Mouse (Mus musculus) liver (tissue): ENCODE results near the gene Bex2.
"Not testable (repeated sequence)": the region's sequence is repeated elsewhere in the genome, so short reads cannot be mapped to it uniquely, and the experiment has no call there.

Source experiments
- DNase-seq: peaks from one replicate; pipeline ENCODE4 v3.0.0-alpha.2; 2020; ENCODE audit warnings: mixed read lengths

Gene Bex2

DNA sequence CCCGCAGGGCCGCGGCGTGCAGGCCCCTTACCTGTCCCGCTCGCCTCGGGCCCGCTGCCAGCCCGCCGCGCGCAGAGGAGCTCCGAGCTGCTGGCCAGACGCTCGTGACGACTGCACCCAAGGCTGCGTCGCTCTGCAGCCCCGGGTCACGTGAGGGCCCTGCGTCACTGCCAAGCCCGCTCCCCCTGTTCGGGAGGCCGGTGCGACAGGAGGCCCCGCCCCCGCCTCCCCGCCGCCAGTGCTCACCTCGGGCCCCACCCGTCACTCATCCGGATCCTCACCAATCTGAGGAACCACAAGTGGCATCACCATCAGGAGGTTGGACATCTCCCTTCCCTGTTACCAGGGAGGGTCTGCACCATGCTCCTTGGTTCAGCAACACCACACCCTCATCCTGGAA is at the start of gene Bex2:
Gene Bex2, minus strand, starts transcription at position 217 of the 400 bp plus-strand sequence.
- not testable (repeated sequence) for DNase-seq

GRCm38 (mm10) chrX:136115419-136115961 is 47.5 kb upstream of the Bex2 start:
- DNase-seq, result peak; percentile 29

- no peak for DNase-seq
Measured at GRCm38 (mm10) chrX:136115015-136115414, 47.0 kb upstream of the Bex2 start.

GRCm38 (mm10) chrX:136107942-136108341 is 39.9 kb upstream of the Bex2 start:
- DNase-seq, result peak; percentile 12

- DNase-seq, result no peak
Measured at GRCm38 (mm10) chrX:136104724-136105088, 36.7 kb upstream of the Bex2 start.

- DNase-seq, result no peak
Measured at GRCm38 (mm10) chrX:136104046-136104723, 36.1 kb upstream of the Bex2 start.

DNA sequence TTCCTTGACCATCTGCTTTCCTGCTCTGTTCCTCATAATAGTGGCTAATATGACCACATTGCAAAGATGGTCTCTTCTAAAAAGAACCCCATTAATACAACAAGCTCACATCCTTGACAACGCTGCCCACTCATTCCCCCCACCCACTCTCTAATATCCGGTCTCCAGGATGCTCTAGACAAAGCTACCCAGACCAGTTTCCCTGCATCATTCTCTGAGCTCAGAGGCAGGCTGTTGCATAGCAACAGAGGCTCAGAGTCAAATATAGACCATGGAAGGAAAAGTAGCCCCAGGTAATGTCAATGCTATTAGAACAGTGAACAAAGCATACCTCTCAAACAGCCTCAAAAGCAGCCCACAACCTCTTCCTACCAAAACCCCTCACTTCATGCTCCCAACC is 26.4 kb upstream of the Bex2 start:
- no peak for DNase-seq

DNA sequence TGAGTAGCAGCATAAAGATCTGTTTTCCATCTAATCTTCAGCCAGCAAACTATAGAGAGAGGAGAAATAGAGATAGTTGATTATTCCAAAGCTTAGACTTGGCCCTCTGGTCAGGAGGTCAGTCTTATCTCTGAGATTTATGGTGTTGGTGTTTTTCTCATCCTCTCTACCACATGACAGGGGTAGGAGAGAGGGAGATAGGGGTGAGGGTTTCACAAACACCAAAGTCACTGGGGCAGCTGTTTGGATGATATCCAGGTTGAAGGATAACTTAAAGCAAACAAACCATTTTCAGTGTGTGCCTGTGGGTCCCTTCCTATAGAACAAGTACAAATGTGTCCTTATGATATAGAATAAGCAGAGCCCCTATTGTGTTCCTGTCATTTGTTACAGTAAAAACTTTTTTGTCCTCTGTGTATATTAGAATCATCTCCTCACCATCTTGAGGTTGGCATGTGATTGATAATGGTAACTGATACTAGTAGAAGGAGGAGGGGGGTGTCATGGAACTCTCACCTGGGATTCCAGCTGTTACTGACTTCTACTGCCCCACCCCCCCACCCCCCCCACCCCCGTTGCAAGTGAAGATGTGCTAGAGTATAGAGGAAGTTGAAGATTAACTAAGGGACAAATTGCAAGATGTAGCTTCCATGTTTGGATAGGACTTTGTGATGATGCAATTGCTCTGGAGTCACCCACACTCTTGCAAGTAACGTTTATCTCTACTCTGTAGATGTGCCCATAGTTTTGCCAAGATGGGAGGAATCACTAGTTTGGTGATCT is 24.7 kb upstream of the Bex2 start:
- no peak for DNase-seq

DNA sequence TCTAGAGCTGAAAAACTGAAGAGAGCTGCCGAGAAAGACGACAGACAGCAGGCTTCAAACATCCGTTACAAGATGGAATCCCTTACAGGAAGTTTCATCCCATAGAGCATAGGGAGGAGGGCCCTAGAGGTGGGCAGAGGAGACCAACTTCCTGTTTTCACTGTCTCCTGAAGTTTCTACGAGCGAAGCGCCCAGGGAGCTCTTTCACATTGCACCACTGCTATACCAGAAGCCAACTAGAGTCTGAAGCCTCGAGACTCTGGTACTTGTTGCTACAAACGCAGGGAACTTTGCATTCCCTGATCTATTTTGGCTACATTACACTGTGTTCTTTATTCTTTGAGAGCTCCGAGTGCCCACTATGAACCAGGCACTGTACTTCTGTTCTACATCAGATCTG is 17.1 kb upstream of the Bex2 start, which contains the start of gene Nxf3:
Gene Nxf3, minus strand, starts transcription at position 101 of the 400 bp plus-strand sequence.
- DNase-seq, result no peak

DNA sequence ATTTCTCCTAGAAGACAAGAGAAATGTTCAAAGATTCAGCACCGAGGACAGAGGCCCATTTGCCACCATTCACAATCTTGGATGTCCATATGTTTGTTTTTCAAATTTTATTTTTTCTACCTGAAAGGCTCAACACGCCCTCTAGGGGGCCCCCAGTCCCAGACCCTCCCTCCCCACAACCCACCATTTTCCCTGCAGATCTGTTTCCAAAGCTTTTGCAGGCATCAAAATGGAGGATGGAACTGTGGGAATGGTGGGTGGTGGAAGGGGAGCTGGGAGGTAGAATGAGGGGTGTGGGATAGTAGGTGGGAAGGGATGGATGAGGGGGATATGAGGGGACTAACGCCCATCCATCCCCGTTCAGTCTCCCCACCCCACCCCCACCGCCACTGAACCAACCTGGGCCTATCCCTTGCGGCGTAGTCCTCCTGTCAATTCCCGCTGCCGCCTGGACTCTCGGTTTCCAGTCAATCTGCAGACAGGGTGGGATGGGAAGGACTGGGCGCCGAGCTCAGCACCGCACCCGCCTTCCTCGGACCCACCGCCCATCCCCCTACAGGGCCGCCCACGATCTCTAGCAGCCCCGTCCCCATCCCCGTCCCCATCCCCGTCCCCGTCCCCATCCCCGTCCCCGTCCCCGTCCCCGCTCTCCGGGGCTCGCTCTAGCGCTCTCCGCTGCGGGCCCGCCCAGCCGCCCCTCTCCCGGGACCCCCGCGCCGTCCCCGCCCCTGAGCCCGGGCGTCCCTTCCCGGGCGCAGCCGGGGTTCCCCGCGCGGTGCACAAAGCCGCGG is 640 bp downstream of the Bex2 start:
- not testable (repeated sequence) for DNase-seq

DNA sequence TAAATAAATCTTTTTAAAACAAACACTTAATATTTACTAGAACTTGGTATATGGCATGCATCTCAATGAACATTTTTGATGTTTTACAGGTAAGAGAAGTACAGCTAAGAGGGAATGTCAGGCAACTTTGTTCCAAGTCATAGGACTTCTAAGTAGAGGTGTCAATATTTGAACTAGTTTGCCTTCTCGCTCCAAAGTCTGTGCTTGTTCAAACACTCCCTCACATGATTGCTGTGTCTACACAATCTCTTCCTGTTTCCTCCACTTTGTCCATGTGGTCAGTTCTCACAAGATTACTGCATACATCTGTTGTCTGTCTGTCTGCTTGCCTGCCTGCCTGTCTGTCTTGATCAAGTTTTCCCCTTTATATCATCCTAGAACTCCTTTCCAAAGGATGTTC is 7.3 kb downstream of the Bex2 start:
- no peak for DNase-seq

DNA sequence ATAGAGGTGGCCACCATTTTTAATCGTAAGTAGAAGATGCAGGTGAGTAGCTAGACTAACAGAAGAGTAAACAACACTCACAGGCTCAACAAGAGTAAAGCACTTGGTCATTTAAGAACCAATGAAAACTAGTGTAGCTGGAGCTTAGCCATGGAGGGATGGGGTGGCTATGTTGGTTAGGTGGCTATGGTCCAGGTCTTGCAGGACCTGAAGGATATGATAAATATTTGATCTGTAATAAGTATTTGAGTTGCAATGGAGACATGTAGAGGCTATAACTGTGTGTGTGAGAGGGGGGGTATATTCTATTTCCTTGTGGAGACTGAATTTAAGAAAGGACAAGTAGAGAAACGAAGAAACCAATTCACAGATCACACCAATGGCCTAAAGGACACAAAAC is 16.8 kb downstream of the Bex2 start:
- DNase-seq, result no peak

GRCm38 (mm10) chrX:136047528-136047927 is 20.5 kb downstream of the Bex2 start:
- DNase-seq, result peak; percentile 58

- no peak for DNase-seq
Measured at GRCm38 (mm10) chrX:136043726-136044125, 24.3 kb downstream of the Bex2 start.

DNA sequence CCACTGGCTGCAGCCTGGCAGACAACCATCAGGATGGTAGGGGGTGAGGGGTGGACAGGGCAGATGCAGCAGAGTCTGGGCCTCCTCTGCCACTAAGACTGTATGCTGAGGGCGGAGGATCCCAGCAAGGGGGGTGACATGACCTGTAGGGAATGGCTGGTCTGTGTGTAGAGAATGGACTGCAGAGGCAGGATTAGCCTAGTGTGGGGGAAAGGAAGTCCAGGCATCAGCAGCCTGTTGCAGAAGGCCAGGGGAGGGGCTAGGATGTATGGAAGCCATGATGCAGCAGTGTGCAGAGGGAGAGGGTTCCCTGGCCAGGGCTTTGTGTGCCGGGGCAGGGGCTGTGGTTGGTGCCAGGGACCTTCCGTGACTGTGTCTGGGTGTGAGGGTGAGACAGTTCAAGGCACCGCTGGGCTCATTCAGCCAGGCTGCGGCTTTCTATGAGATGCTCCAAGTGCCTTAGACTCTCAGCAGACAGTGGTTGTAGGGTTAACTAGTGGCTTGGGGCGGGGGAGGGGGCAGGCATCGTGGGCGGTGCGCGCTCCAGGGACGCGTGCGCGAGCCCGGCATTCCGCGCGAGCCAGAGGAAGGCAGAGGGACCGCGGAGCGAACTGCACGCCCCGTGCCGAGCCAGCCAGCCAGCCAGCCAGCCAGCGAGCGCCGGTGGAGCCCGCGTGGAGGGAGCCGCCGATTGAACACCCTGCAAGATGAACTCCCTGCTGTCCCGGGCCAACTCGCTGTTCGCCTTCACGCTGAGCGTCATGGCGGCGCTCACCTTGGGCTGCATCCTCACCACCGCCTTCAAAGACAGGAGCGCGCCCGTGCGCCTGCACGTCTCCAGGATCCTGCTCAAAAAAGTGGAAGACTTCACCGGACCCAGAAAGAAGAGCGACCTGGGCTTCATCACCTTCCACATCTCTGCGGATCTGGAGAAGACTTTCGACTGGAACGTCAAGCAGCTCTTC is 35.0 kb downstream of the Bex2 start, which contains the start of gene Arxes1:
Gene Arxes1, plus strand, starts transcription at position 569 of the 965 bp plus-strand sequence.
- DNase-seq, result not testable (repeated sequence)

DNA sequence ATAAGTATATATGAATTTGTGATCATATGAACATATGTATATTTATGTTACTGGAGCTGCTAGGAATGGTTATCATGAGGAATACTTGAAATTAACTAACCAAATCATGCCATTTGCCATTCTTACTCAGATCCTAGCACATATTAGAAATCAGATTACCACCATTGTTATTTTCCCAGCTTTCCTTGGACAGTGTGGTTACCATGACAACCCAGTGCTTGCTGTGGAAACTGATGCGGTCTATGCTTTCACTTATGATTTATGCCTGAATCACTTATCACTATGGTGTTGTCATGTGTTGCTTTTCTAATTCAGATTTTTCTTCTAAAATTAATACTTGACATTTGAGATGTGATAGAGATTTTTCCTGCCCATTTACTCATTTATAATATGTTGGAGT is 37.7 kb downstream of the Bex2 start:
- no peak for DNase-seq
